Mouse (Mus musculus): ENCODE data around the gene Dnajc4. TPM values are rescaled to one million over a fixed set of nuclear protein-coding genes. Genes with fewer than 3 reads are reported as not detected.

The Dnajc4 gene
- total RNA-seq, 2 experiments from 2014 or later = 51.0 to 57.1 TPM

- no peak for DNase-seq
- intact Hi-C loops (cut with DNase I) = loop anchor here (5.0 kb wide), 1 partner anchor 44 kb away; no protein-coding TSS in a partner anchor
Observed at GRCm38 (mm10) chr19:6978639-6978974, 13.8 kb downstream of the Dnajc4 start.

- no peak for DNase-seq
- intact Hi-C loops (cut with DNase I) = loop anchor here (5.0 kb wide), 1 partner anchor 44 kb away; no protein-coding TSS in a partner anchor
Observed at GRCm38 (mm10) chr19:6977759-6978638, 14.4 kb downstream of the Dnajc4 start.

- DNase-seq = peak; percentile 50 to 61
- intact Hi-C loops (cut with DNase I) = loop anchor here (5.0 kb wide), 1 partner anchor 46 kb away; no protein-coding TSS in a partner anchor
Observed at GRCm38 (mm10) chr19:6975537-6976521, 16.5 kb downstream of the Dnajc4 start, which contains the start of gene Plcb3. Gene Plcb3 (minus strand): TSS chr19:6976470.

DNA sequence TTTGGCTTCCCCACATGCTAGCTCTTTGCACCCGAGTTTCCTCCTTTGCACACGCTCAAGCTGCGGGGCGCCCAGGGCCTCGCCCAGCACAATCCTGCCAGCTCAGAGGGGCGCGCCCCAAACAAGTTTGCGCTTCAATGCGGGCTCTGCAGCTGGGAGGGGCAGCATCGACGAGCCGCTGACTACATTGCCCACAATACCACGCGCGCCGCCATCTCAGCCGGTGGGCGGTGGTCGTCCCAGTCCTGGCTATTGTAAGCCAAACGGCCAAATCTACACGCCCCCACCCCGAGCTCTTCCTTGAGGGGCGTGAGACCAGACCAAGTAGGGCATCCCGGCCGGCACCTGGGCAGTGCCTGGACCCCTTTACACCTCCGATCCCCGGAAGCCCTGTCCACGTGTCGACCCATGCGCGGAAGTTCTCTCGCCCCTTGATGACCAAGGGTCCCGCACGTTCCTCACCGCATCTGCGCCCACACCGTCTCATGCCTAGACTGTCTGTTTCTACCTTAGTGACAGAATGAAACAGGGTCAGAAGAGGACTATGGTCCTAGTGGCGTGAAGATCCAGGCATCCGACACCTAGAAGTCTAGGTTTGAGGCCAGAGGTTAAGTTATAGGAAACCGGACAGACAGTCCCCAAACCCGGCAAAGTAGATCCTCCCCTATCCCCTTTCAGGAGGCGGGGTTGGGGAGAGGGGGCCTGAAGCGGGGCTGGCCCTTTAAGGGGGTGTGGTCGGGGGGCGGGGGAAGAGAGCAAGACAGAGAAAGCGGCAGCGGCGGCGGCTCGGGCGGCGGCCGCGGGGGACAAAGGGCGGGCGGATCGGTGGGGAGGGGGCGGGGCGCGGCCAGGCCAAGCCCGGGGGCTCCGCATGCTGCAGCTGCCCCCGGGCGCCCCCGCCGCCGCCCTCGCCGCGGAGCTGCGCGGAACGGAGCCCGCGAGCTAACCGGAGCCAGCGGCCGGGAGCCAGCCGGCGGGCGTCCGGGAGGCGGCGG is 17.9 kb downstream of the Dnajc4 start, which contains the start of gene Ppp1r14b:
TSS of gene Ppp1r14b (plus strand) at position 758 of the 995 bp plus-strand sequence.
- peak; percentile 75 to 84 for DNase-seq
- intact Hi-C loops (cut with DNase I) = loop anchor here (5.0 kb wide), 1 partner anchor 48 kb away; no protein-coding TSS in a partner anchor

DNA sequence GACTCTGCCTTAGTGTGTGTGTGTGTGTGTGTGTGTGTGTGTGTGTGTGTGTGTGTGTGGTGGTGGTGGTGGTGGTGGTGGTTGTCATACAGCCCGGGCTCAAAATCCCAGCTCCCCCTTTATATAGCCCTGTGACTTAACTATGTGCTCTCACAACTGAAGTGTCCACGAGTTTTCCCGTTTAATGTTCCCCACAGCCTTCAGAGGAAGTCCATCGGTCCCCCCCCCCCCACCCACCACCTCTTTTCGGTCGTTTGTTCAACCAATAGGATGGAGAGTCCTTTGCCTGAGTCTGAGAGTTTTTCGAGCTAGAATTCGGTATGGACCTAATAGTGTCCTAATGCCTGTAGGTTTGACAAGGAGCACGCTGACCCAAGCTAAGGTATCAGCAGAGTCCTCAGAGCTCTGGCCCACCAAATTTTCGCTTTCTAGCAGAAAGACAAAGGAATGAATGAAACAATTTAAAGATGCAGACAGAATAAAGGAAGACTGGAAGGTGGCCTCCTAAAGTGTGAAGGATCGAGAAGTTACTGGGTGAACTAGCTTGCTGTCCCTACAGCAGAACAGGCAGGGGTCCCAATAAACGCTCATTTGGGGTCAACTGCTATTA is 18.7 kb downstream of the Dnajc4 start:
- no peak for DNase-seq
- intact Hi-C loops (cut with DNase I) = no loop called here

- DNase-seq = no peak
- intact Hi-C loops (cut with DNase I) = no loop called here
Observed at GRCm38 (mm10) chr19:6972247-6972917, 20.0 kb downstream of the Dnajc4 start.

DNA sequence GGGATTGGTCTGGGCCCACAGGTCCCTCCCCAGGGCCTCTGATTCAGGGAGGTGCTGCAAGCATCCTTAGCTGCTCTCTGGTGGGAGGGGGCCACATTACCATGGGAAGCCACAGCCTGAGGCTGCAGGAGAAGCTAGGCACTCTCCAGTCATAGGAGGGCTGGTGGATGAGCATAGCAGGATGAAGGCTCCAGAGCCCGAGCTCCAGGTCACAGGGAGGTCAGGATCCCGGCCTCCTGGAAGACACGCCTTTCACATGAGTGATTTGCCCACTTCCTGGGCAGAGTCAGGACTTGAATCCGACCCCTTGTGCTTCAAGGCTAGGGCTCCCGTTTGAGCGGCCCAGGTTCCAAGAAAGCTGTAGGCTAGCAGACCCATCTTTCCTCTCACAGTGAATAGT is 20.7 kb downstream of the Dnajc4 start:
- no peak for DNase-seq
- intact Hi-C loops (cut with DNase I) = no loop called here

- DNase-seq = no peak
- intact Hi-C loops (cut with DNase I) = no loop called here
Observed at GRCm38 (mm10) chr19:6970460-6971085, 21.8 kb downstream of the Dnajc4 start.

DNA sequence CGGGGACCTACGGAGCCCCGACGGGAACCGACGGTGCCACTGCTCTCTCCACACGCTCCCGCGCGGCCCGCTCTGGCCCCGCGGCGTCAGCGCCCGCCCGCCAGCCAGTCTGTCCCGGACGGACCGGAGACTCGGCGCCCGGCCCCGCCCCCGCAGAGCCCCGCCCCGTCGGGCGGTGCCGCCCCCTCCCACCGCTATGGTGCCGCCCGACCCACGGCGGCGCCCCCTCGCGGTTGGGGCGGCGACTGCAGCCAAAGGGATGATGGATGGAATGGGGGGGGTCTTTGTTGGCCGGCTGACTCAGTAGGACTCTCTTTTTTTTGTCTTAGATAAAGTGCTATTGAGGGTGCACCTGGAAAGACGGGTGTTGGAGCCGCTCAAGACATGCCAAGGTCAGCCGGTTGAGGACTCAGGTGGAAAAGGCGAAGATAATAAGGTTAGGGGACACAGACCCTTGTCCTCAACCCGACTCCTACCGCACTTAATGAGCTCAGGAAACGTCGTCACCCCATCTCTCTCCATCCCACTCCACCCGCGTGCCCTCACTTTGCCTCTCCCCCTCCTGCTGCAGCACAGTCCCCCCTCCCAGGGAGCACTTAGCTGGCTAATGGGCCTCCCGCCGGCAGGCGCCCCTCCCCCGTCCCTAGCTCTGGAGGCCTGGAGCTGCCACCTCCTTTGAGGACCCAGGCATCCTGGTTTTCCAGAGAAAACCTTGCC is 22.5 kb downstream of the Dnajc4 start:
- intact Hi-C loops (cut with DNase I) = loop anchor here (1.0 kb wide), 2 partner anchors 17 to 46 kb away; no protein-coding TSS in a partner anchor
- DNase-seq = peak; percentile 84 to 85

GRCm38 (mm10) chr19:6969291-6969664 is 23.1 kb downstream of the Dnajc4 start:
- intact Hi-C loops (cut with DNase I) = loop anchor here (1.0 kb wide), 2 partner anchors 16 to 45 kb away; no protein-coding TSS in a partner anchor
- no peak for DNase-seq

DNA sequence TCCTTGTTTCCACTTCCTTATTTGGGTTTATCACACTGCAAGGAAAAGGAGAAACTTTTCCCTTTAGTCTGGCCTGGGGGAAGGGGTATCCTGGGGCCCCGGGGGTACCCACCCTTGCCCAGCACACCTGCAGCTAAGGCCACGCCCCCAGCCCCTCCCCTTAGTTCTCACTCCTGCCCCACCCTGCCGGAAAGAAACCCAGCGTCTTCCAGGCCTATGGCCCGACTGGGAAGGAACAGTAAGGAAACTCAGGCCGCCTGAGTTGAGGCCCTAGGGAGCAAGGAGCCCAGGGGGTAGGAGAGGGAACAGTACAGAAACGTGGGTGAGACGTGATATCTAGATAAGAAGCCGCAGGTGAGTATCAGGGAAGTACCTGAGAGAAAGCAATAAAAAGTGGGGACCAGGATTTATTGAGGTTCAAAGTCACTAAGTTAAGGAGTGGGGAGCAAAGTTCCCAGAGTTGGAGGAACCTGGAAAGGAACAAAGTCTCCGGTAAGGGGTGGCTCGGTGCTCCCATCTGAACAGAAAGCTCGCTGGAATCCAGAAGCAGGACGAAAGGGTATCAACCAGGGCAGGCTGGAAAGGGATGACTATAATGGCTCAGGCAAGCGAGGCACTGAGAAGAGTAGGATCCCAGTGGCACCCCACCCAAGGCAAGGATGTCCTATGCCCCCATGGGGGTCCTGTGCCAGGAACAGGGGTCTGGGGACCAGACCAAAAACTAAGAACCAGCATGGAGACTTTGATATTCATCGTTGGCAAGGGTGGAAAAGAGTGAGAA is 23.7 kb downstream of the Dnajc4 start:
- intact Hi-C loops (cut with DNase I) = loop anchor here (1.0 kb wide), 2 partner anchors 15 to 44 kb away; no protein-coding TSS in a partner anchor
- no peak for DNase-seq

DNA sequence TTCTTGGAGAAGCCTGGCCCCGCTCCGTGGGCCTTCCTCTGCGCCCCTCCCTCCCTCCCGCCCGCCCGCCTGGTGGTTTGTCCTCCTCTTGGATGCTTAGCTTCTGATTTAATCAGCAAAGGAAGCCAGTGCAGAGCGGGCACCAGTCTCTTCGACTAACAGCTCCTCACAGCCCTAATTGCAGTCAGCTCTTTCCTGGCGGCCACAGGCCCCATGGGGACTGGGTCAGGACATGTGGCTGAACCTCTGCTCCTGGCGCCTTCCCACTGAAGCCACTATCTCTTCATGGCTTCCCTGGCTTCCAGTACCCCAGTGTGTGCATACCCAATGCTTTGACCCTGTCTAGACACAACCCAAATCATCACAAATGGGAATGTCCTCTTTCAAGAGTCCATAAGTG is 35.9 kb downstream of the Dnajc4 start:
- no peak for DNase-seq
- intact Hi-C loops (cut with DNase I) = no loop called here

DNA sequence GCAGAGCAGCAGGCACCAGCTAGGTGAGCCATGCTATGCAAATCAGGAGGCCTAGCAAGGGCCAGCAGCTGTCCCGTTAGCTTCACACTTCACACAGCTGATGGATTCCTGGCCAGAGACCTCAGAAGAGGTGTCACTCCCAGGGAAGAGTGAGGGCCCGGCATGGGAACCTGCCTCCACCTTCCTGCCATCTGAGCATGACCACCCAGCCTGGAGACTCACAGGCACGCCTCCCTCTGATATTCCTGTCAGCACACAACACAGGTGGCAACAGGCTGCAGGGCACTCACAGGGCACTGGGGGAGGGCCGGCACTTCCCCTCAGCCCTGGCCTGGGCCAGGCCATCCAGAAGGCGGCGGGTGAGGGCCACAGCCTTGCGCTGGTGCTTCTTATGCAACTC is 36.9 kb downstream of the Dnajc4 start:
- intact Hi-C loops (cut with DNase I) = no loop called here
- no peak for DNase-seq

GRCm38 (mm10) chr19:6954046-6954445 is 38.3 kb downstream of the Dnajc4 start:
- no peak for DNase-seq
- intact Hi-C loops (cut with DNase I) = no loop called here

DNA sequence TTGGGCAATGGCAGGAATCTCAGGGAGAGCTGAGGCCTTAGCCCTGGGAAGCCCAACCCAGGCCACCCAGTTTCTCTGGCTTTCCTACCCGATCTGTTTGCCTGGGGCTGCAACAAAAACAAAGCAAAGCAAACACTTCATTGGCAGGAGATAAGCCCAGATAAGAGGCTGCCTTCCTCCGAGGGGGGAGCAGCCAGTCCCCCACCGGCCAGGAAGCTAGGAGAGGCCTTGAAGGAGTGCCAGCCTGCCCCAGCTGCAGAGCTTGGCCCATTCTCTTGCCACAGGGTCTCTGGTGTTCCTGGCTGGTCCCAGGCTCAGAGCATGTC is 39.7 kb downstream of the Dnajc4 start:
- intact Hi-C loops (cut with DNase I) = loop anchor here (1.0 kb wide), 1 partner anchor 17 kb away; no protein-coding TSS in a partner anchor

DNA sequence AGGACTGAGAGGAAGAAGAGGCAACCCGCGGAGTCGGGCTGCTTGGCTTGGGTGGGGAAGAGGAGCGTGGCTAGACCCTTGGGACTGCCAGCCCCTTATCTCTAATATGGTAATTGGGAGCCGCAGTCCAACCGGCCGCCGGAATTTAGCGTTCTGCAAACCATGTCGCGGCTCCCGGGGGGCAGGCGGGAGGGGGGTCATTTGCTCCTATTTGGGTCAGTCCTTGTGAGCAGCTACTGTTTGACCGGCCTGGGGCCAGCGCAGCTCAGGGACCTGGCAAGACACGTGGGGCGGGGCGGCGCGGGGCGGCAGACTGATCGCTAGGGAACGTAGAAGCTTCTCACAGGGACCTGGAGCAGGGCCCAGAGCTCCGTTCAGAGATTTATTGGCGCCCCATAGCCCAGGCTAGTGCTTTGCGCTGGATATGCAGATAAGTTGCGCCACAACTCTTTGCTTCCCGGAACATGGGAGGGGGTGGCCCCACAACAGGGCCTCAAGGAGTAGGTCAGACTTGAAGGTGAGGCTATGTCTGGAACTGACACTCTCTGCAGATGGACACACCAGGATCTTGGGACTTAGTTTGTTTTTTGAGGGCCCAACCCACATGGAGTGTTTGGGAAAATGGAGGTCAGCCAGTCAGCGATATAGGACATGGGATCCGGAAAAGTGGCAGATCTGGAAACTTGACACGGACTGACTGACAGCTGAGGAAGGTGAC is 40.2 kb downstream of the Dnajc4 start:
- peak; percentile 84 to 86 for DNase-seq
- intact Hi-C loops (cut with DNase I) = no loop called here

More for the DNA sequence above, 39.7 kb downstream of the Dnajc4 start:
- peak; percentile 56 to 60 for DNase-seq

All from heart, postnatal 36 days (tissue).